Mouse (Mus musculus): ENCODE results near the gene Atp6v1c2. TPM values are rescaled to one million over a fixed set of nuclear protein-coding genes. Genes with fewer than 3 reads are reported as not detected.
A peak's percentile ranks its signal among the peaks of the same experiment; 100 is the strongest.

Atp6v1c2 gene
- total and polyA plus RNA-seq, 3 experiments, result not detected

DNA sequence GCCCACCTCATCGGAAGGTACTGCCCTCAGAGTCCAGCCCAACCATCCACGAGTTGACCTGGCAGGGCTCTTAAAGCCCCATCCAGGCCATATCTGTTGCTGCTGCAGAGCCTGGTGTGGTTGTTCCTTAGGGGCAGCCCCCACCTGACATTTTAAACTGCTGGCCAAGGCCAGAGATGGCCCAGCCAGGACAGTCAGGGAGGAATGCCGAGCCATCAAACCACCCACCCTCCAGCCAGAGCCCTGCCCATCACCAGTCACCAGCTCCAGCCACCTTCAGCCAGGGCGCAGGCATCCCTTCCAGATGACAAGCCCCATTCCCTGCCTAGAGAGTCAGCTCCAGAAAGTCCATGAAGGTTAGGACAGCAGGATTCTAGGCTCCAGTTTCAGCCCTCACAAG, 40.7 kb downstream of the Atp6v1c2 start:
- no peak overlapping the region for H3K9ac ChIP-seq (ENCODE audit: control insufficient read depth, low read depth, low read length, poor library complexity, severe bottlenecking)
- H3K27me3 ChIP-seq (ENCODE audit: control insufficient read depth in 1 of 2, insufficient read depth in 2 of 2, low read length in 2 of 2), result no peaks in the 10 kb centered on the region; a peak in 1 of 4 replicates
- no peak overlapping the region for H3K27ac ChIP-seq (ENCODE audit: control insufficient read depth, low read depth, low read length)
- no peaks in the 10 kb centered on the region for H3K79me2 ChIP-seq (ENCODE audit: control insufficient read depth, insufficient read depth, low read length, poor library complexity)
- no peaks in the 10 kb centered on the region for H3K4me1 ChIP-seq (ENCODE audit: control insufficient read depth in 1 of 2, insufficient read depth in 2 of 2, low read length in 2 of 2)
- H3K36me3 ChIP-seq (ENCODE audit: control insufficient read depth in 1 of 2, insufficient read depth in 2 of 2, low read length in 2 of 2), result no peaks in the 10 kb centered on the region
- no peak for DNase-seq (ENCODE audit: low read depth, low spot score)
- H3K4me3 ChIP-seq (ENCODE audit: control insufficient read depth in 1 of 2, insufficient read depth in 1 of 2, low read depth in 2 of 2, low read length in 2 of 2), result no peak overlapping the region
- TF ChIP-seq BHLHE40 (IDR thresholded peaks at IDR 0.05; ENCODE audit: borderline replicate concordance, low read depth, low read length), result no peak
- H3K9me3 ChIP-seq (replicated peaks; ENCODE audit: insufficient read depth, low read length), result no peaks in the 10 kb centered on the region

DNA sequence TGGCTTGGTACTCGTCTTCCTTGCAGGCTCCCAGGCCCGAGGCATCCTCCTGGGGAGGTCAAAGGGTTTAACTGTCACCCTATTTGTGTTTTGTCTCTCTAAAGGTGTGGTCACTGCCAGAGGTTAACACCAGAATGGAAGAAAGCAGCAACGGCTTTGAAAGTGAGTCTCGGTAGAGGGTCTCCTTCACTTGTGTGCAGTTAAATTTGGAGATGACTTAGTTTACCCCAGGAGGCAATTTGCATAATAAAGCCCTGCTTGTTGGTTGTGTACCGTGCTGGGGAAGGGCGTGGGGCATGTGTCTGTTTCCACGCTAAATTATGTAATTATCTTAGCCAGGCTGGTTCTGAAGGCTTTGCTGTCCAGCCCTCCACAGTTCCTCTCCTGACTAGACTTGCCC, 55.3 kb downstream of the Atp6v1c2 start:
- Histone ChIP-seq H3K9ac (ENCODE audit: control insufficient read depth, low read depth, low read length, poor library complexity, severe bottlenecking) (no peak overlapping the region), H3K4me3 (ENCODE audit: control insufficient read depth in 1 of 2, insufficient read depth in 1 of 2, low read depth in 2 of 2, low read length in 2 of 2) (no peak overlapping the region), H3K36me3 (ENCODE audit: control insufficient read depth in 1 of 2, insufficient read depth in 2 of 2, low read length in 2 of 2) (peaks cover 0 to 34% of the 10 kb centered on the region in 2 experiments; a peak in 2 of 4 replicates), H3K79me2 (ENCODE audit: control insufficient read depth, insufficient read depth, low read length, poor library complexity) (peaks cover 13% of the 10 kb centered on the region), H3K4me1 (ENCODE audit: control insufficient read depth in 1 of 2, insufficient read depth in 2 of 2, low read length in 2 of 2) (peaks cover 0 to 2% of the 10 kb centered on the region in 2 experiments; a peak in 1 of 4 replicates), H3K27ac (ENCODE audit: control insufficient read depth, low read depth, low read length) (no peak overlapping the region), H3K9me3 (replicated peaks; ENCODE audit: insufficient read depth, low read length) (no peaks in the 10 kb centered on the region), H3K27me3 (ENCODE audit: control insufficient read depth in 1 of 2, insufficient read depth in 2 of 2, low read length in 2 of 2) (no peaks in the 10 kb centered on the region)
- no peak for TF ChIP-seq CHD2 (IDR thresholded peaks at IDR 0.05; ENCODE audit: low read length)
- no peak for TF ChIP-seq ZMIZ1 (IDR thresholded peaks at IDR 0.05; ENCODE audit: low read depth, low read length)
- no peak for TF ChIP-seq MYB (IDR thresholded peaks at IDR 0.05; ENCODE audit: low read depth, low read length)
- TF ChIP-seq ZKSCAN1 (IDR thresholded peaks at IDR 0.05; ENCODE audit: low read depth, low read length), result no peak
- no peak for TF ChIP-seq GABPA (IDR thresholded peaks at IDR 0.05; ENCODE audit: low read depth, low read length)
- TF ChIP-seq USF1 (IDR thresholded peaks at IDR 0.05; ENCODE audit: low read depth, low read length), result no peak
- no peak for TF ChIP-seq MAX (IDR thresholded peaks at IDR 0.05; ENCODE audit: low read length)
- TF ChIP-seq MAZ (IDR thresholded peaks at IDR 0.05; ENCODE audit: low read depth, low read length), result no peak
- no peak for TF ChIP-seq MAFK (IDR thresholded peaks at IDR 0.05; ENCODE audit: borderline replicate concordance, low read depth, low read length)
- no peak for TF ChIP-seq GATA1 (IDR thresholded peaks at IDR 0.05; ENCODE audit: low read depth, low read length)
- no peak for TF ChIP-seq ELF1 (IDR thresholded peaks at IDR 0.05; ENCODE audit: low read depth, low read length)
- TF ChIP-seq ZC3H11A (IDR thresholded peaks at IDR 0.05; ENCODE audit: low read depth, low read length), result no peak
- no peak for DNase-seq (ENCODE audit: low read depth, low spot score)

DNA sequence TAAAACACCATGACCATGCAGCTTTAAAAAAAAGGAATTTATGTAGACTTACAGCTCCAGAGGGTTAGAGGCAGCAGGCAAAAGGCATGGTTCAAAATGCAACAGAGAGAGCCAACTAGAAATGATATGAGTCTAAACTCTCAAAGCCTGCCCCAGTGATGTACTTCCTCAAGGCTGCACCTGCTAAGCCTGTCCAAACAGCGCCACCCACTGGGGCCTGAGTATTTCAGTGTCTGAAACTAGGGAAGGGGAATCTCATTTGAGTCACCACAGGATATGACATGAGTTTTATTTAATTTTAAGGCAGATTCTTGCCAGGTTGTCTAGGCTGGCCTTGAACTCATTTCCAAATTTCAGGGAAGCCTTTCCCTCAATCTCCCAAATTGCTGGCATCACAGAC, 57.9 kb downstream of the Atp6v1c2 start:
- peaks cover 33% of the 10 kb centered on the region for H3K79me2 ChIP-seq (ENCODE audit: control insufficient read depth, insufficient read depth, low read length, poor library complexity)
- DNase-seq (ENCODE audit: low read depth, low spot score), result peak; percentile 85
- H3K36me3 ChIP-seq (ENCODE audit: control insufficient read depth in 1 of 2, insufficient read depth in 2 of 2, low read length in 2 of 2), result peaks cover 3 to 22% of the 10 kb centered on the region in 2 experiments
- H3K27ac ChIP-seq (ENCODE audit: control insufficient read depth, low read depth, low read length), result no peak overlapping the region
- H3K4me3 ChIP-seq (ENCODE audit: control insufficient read depth in 1 of 2, insufficient read depth in 1 of 2, low read depth in 2 of 2, low read length in 2 of 2), result no peak overlapping the region
- H3K27me3 ChIP-seq (ENCODE audit: control insufficient read depth in 1 of 2, insufficient read depth in 2 of 2, low read length in 2 of 2), result no peaks in the 10 kb centered on the region
- H3K4me1 ChIP-seq (ENCODE audit: control insufficient read depth in 1 of 2, insufficient read depth in 2 of 2, low read length in 2 of 2), result peaks cover 0 to 9% of the 10 kb centered on the region in 2 experiments; a peak in 2 of 4 replicates
- no peak overlapping the region for H3K9ac ChIP-seq (ENCODE audit: control insufficient read depth, low read depth, low read length, poor library complexity, severe bottlenecking)
- no peaks in the 10 kb centered on the region for H3K9me3 ChIP-seq (replicated peaks; ENCODE audit: insufficient read depth, low read length)
- TF ChIP-seq SIN3A (IDR thresholded peaks at IDR 0.05; ENCODE audit: low read length) (peak; percentile 38; the same call in 1 of the 2 replicates), TBP (IDR thresholded peaks at IDR 0.05; ENCODE audit: low read depth, low read length) (no peak), GABPA (IDR thresholded peaks at IDR 0.05; ENCODE audit: low read depth, low read length) (no peak), EP300 (IDR thresholded peaks at IDR 0.05; ENCODE audit: low read depth in 1 of 2, low read length in 2 of 2) (no peak), ETS1 (IDR thresholded peaks at IDR 0.05; ENCODE audit: low read depth, low read length) (0 out of 2 replicates have a peak, but pooled peaks have one; percentile 14), USF2 (IDR thresholded peaks at IDR 0.05; ENCODE audit: borderline replicate concordance in 1 of 2, insufficient read depth in 1 of 2, low read depth in 1 of 2, low read length in 2 of 2) (no peak), UBTF (IDR thresholded peaks at IDR 0.05; ENCODE audit: borderline replicate concordance, insufficient read depth, low read depth, low read length) (no peak), USF1 (IDR thresholded peaks at IDR 0.05; ENCODE audit: low read depth, low read length) (no peak), SMC3 (IDR thresholded peaks at IDR 0.05; ENCODE audit: low read depth, low read length) (peak; percentile 23; the same call in 1 of the 2 replicates), ELF1 (IDR thresholded peaks at IDR 0.05; ENCODE audit: low read depth, low read length) (peak; percentile 34; the same call in 1 of the 2 replicates), HCFC1 (IDR thresholded peaks at IDR 0.05; ENCODE audit: low read depth, low read length) (no peak), BHLHE40 (IDR thresholded peaks at IDR 0.05; ENCODE audit: borderline replicate concordance, low read depth, low read length) (no peak), RCOR1 (IDR thresholded peaks at IDR 0.05; ENCODE audit: low read depth, low read length) (no peak), MYC (IDR thresholded peaks at IDR 0.05; ENCODE audit: low read depth, low read length) (peak; percentile 52; the same call in 1 of the 2 replicates), CTCF (IDR thresholded peaks at IDR 0.05 in 2 of 3, conservative IDR thresholded peaks at IDR 0.05 in 1 of 3; ENCODE audit: control insufficient read depth in 1 of 3, insufficient read depth in 1 of 3, low read depth in 2 of 3, low read length in 3 of 3, poor library complexity in 1 of 3, severe bottlenecking in 1 of 3) (peak; percentile 73 to 78 (median 73)), POLR2AphosphoS2 (IDR thresholded peaks at IDR 0.05; ENCODE audit: low read length) (no peak), CHD2 (IDR thresholded peaks at IDR 0.05; ENCODE audit: low read length) (no peak), ZKSCAN1 (IDR thresholded peaks at IDR 0.05; ENCODE audit: low read depth, low read length) (no peak), MYB (IDR thresholded peaks at IDR 0.05; ENCODE audit: low read depth, low read length) (no peak), MAX (IDR thresholded peaks at IDR 0.05; ENCODE audit: low read length) (no peak)
